Mouse (Mus musculus) cortical plate, adult 2 months (tissue): Measurements from ENCODE around the gene Guca2b. TPM values are rescaled to one million over a fixed set of nuclear protein-coding genes. Genes with fewer than 3 reads are reported as not detected.
A peak's percentile ranks its signal among the peaks of the same experiment; 100 is the strongest.

ENCODE experiments used
- H3K27ac ChIP-seq: fragments of 200-500 bp; 2 replicates; pipeline ENCODE4 v1.5.1; 2012; ENCODE audit warnings: low read length, control low read depth, inconsistent platforms; ENCODE audit not compliant: insufficient read depth
- H3K4me1 ChIP-seq: fragments of 200-500 bp; 2 replicates; pipeline ENCODE4 v1.6.1; 2011; ENCODE audit warnings: low read length; ENCODE audit not compliant: control insufficient read depth, insufficient read depth
- H3K4me3 ChIP-seq: fragments of 200-500 bp; 2 replicates; pipeline ENCODE4 v1.5.1; 2011; ENCODE audit warnings: mild to moderate bottlenecking, low read length, control low read depth; ENCODE audit not compliant: insufficient read depth
- CTCF ChIP-seq: fragments of 200-500 bp; IDR thresholded peaks from 2 replicates; pipeline ENCODE4 v1.5.1; 2011; ENCODE audit warnings: mild to moderate bottlenecking, control low read depth, low read length; ENCODE audit not compliant: insufficient read depth; ENCODE audit errors: extremely low read depth
- POLR2A ChIP-seq: fragments of 200-500 bp; IDR thresholded peaks from 2 replicates; pipeline ENCODE4 v1.6.1; 2011; ENCODE audit warnings: mild to moderate bottlenecking, low read length, control low read depth; ENCODE audit not compliant: insufficient read depth; ENCODE audit errors: extremely low read depth
- polyA plus RNA-seq: library from polyadenylated mRNA; depleted of rRNA; stranded (reverse); fragments of >200 nt; gene quantifications from 2 replicates; pipeline ENCODE4 v1.2.3, GENCODE M21; 2012

The Guca2b gene
- polyA plus RNA-seq, 1 experiment: not detected

GRCm38 (mm10) chr4:119670736-119671135 is 12.0 kb upstream of the Guca2b start:
- H3K4me3 ChIP-seq: no peak overlapping the region
- no peak overlapping the region for H3K27ac ChIP-seq
- no peak for TF ChIP-seq POLR2A
- TF ChIP-seq CTCF: no peak
- H3K4me1 ChIP-seq: no peaks in the 10 kb centered on the region

DNA sequence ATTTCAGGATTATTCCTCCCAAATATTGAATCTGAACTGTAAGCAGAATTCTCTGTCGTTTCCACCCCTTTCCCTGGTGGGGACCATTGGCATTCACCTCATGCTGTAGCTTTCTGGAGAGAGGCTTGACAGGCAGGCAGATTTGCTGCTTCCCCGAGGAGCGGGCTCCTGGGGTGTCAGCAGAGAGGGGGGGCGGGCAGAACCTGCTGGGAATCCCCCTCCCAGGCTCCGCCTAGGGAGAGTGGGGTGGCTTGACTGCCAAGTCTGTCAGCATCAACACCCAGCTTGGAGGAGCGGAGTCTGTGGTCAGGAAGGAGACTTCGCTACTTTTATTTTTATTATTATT is 11.4 kb upstream of the Guca2b start:
- H3K27ac ChIP-seq: no peak overlapping the region
- TF ChIP-seq CTCF (no peak), POLR2A (no peak)

DNA sequence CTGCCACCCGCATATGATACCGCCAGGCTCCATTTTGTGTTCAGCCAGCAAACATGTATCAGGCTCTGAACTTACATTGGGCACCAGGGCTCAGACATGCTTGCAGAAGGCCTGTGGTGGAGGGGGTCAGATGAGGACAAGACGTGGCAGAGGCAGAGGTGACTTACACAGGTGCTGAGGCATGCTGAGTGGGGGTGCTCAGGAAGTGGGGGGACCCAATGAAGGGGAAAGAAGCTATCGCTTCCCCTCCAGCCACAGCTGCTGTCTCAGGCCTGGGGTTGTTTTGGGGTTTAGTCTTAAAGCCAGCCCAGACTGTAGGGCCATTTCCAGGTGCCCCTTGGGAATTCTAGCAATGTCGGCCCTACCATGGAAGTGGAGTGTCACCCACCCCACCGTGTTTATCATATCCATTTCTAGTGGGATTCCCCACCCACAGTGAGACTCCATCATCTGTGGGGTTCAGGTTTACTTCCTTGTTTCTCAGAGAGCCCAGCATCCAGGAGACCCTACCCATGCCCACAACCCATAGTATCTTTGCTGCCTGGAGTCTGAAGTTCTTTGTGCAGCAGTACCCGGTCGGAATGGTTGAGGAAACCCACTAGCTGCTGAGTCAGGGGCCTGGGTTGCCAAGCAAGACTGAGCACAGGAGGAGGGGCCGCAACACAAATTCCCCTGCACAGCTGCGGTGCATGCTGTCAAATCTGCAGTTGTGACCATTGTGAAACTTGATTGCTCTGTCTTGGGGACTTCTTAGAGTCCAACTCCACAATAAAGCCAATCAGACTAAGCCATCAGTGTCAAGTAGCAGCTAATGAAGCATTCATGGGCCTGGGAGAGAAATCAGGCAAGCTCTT is 10.8 kb upstream of the Guca2b start:
- no peaks in the 10 kb centered on the region for H3K4me1 ChIP-seq
- no peak overlapping the region for H3K4me3 ChIP-seq
- H3K27ac ChIP-seq: no peak overlapping the region
- TF ChIP-seq CTCF (no peak), POLR2A (no peak)

More for the DNA sequence above, 11.4 kb upstream of the Guca2b start:
- H3K4me3 ChIP-seq: no peak overlapping the region
- no peaks in the 10 kb centered on the region for H3K4me1 ChIP-seq

GRCm38 (mm10) chr4:119668596-119668995 is 9.8 kb upstream of the Guca2b start:
- no peak for TF ChIP-seq CTCF
- TF ChIP-seq POLR2A: no peak
- H3K4me1 ChIP-seq: no peaks in the 10 kb centered on the region
- H3K4me3 ChIP-seq: no peak overlapping the region
- no peak overlapping the region for H3K27ac ChIP-seq

DNA sequence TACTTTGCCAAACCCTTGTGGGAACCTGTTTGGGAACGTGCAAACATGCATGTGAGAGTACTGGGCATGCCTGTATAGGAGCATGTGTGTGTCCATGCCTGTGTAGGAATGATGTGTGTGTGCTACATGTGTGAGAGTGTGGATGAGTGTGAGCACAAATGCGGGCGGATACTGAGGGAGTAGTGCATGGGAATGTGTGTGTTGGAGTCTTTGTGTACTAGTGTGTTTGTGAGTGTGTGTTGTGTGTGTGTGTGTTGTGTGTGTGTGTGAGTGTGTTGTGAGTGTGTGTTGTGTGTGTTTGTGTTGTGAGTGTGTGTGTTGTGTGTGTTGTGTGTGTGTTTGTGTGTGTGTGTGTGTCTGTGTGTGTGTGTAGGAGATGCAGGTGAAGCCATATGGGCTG is 9.4 kb upstream of the Guca2b start:
- H3K27ac ChIP-seq: no peak overlapping the region
- H3K4me3 ChIP-seq: no peak overlapping the region
- H3K4me1 ChIP-seq: no peaks in the 10 kb centered on the region
- TF ChIP-seq CTCF: no peak
- no peak for TF ChIP-seq POLR2A

DNA sequence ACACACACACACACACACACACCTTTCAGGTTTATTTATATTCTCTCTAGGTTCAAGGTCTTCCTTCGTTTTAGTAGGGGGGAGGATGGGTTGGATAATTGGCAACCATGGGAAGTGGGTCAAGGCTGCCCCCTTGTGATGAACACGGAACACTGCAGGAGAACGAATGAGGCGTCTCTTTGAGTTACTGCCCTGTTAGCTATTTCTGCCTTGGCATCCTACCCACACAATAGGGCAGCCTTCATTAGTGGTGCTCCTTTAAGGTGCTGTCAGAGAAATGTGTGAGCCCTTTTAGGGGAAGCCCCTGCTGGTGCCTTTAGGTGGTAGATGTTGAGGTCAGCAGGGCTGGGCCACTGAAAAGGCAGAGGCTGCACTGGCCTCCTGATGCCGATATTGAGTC is 8.7 kb upstream of the Guca2b start:
- Histone ChIP-seq H3K4me3 (no peak overlapping the region), H3K27ac (no peak overlapping the region), H3K4me1 (no peaks in the 10 kb centered on the region)
- no peak for TF ChIP-seq POLR2A
- TF ChIP-seq CTCF: peak; percentile 90

GRCm38 (mm10) chr4:119666116-119666515 is 7.4 kb upstream of the Guca2b start:
- no peak for TF ChIP-seq CTCF
- no peak for TF ChIP-seq POLR2A

DNA sequence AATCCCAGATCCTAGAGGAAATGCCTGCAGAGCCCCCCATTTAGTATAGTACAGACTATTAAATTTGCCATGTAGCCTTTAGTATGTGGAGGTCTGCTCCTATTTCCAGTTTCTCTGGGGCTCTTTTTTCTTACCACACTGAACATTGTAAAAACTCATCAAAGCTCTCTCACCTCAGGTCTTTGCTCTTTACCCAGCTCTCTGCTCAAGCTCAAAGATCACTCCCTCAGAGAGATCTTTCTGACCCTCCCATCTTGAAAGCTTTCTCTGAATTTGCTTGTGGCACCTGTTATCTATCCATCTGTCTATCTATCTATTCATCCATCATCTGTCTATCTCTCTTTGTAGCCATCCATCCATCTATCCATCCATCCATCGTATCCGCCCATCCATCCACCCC is 6.4 kb upstream of the Guca2b start:
- no peak overlapping the region for H3K27ac ChIP-seq
- TF ChIP-seq POLR2A (no peak), CTCF (no peak)
- no peaks in the 10 kb centered on the region for H3K4me1 ChIP-seq
- H3K4me3 ChIP-seq: no peak overlapping the region

More at GRCm38 (mm10) chr4:119666116-119666515, 7.4 kb upstream of the Guca2b start:
- Histone ChIP-seq H3K27ac (no peak overlapping the region), H3K4me1 (no peaks in the 10 kb centered on the region), H3K4me3 (no peak overlapping the region)

DNA sequence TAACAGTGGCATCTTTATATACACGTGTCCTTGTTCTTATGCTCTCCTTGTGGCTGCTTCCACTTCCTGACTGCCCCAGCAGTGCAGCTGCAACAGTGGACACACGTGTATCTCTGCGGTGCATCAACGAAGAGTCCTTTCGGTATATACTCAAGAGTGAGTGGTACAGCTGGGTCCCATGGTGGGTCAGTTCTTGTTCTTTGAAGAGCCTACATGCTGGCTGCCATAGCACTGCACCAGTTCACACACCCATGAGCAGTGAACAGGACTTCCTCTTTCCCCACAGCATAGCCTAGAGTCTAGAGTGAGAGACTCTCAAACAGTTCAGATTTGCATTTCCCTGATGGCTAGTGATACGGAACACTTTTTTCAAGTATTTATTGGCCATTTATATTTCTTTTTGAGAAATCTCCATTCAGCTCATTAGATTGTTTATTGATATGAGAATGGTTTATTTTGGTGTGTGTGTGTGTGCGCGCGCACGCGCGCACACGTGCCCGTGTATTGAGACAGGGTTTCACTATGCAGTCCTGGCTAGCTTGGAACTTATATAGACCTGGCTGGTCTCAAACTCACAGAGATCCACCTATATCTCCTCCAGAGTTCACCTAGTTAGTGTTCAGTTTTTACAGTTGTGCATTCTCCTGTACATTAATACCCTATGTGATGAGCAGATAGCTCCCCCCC is 4.8 kb upstream of the Guca2b start:
- H3K27ac ChIP-seq: no peak overlapping the region
- H3K4me3 ChIP-seq: no peak overlapping the region
- H3K4me1 ChIP-seq: no peaks in the 10 kb centered on the region
- TF ChIP-seq POLR2A (no peak), CTCF (no peak)

GRCm38 (mm10) chr4:119662976-119663375 is 4.2 kb upstream of the Guca2b start:
- Histone ChIP-seq H3K4me1 (no peaks in the 10 kb centered on the region), H3K4me3 (no peak overlapping the region), H3K27ac (no peak overlapping the region)
- no peak for TF ChIP-seq CTCF
- no peak for TF ChIP-seq POLR2A
